Mouse (Mus musculus) midbrain, embryonic 16.5 days (tissue): ENCODE results near the gene B3galt5. TPM values are rescaled to one million over a fixed set of nuclear protein-coding genes. Genes with fewer than 3 reads are reported as not detected.

Experiments used
- ATAC-seq: fragments of 200-750 bp; cut with Nextera tagmentation; 2 replicates; pipeline ENCODE4 v1.8.0; 2017; ENCODE audit warnings: moderate TSS enrichment
- H3K27ac ChIP-seq: fragments of 300-500 bp; sonication (generic); 2 replicates; pipeline ENCODE4 v1.5.1; 2014; ENCODE audit warnings: mild to moderate bottlenecking, low read length, mixed read lengths
- H3K27me3 ChIP-seq: fragments of 300-500 bp; sonication (generic); 2 replicates; pipeline ENCODE4 v1.6.1; 2014; ENCODE audit warnings: low read depth, low read length, mixed read lengths; ENCODE audit not compliant: control insufficient read depth, insufficient read depth
- H3K36me3 ChIP-seq: fragments of 300-500 bp; sonication (generic); 2 replicates; pipeline ENCODE4 v1.6.1; 2014; ENCODE audit warnings: mild to moderate bottlenecking, low read length, moderate library complexity, mixed read lengths; ENCODE audit not compliant: control insufficient read depth, insufficient read depth
- H3K4me1 ChIP-seq: fragments of 300-500 bp; sonication (generic); 2 replicates; pipeline ENCODE4 v1.6.1; 2014; ENCODE audit warnings: mild to moderate bottlenecking, low read length, mixed read lengths; ENCODE audit not compliant: control insufficient read depth, insufficient read depth
- H3K4me2 ChIP-seq: fragments of 300-500 bp; sonication (generic); 2 replicates; pipeline ENCODE4 v1.6.1; 2014; ENCODE audit warnings: mild to moderate bottlenecking, low read length, mixed read lengths
- H3K4me3 ChIP-seq: fragments of 300-500 bp; sonication (generic); 2 replicates; pipeline ENCODE4 v1.5.1; 2014; ENCODE audit warnings: low read depth, mild to moderate bottlenecking, low read length, moderate library complexity, mixed read lengths
- H3K9ac ChIP-seq: fragments of 300-500 bp; sonication (generic); 2 replicates; pipeline ENCODE4 v1.6.1; 2014; ENCODE audit warnings: low read depth, low read length, mixed read lengths
- H3K9me3 ChIP-seq: fragments of 300-500 bp; sonication (generic); replicated peaks from 2 replicates; pipeline ENCODE4 v1.6.1; 2014; ENCODE audit warnings: mild to moderate bottlenecking, low read length, mixed read lengths; ENCODE audit not compliant: control insufficient read depth, poor library complexity, severe bottlenecking
- WGBS: fragments of 180-500 bp; shearing (Covaris S2); extraction: QIAGEN DNeasy Blood & Tissue Kit; methylation state at CpG from one replicate; pipeline ENCODE4 v1.1.7; 2014; 5-methylcytosine and 5-hydroxymethylcytosine counted together
- polyA plus RNA-seq: library from polyadenylated mRNA; unstranded; fragments of >200 nt; fragmentation: Nextera tagmentation; extraction: Ambion mirVana; gene quantifications from 2 replicates; pipeline ENCODE4 v1.2.1, GENCODE M21; 2015

Gene B3galt5
- polyA plus RNA-seq, 1 experiment from 2014 or later: 4.8 TPM

GRCm38 (mm10) chr16:96364870-96365269, 129.3 kb downstream of the B3galt5 start:
- Histone ChIP-seq H3K27ac (no peak overlapping the region), H3K36me3 (no peaks in the 10 kb centered on the region), H3K9me3 (no peaks in the 10 kb centered on the region), H3K9ac (no peak overlapping the region), H3K4me3 (no peak overlapping the region), H3K4me1 (no peaks in the 10 kb centered on the region), H3K4me2 (no peak overlapping the region), H3K27me3 (no peaks in the 10 kb centered on the region)
- no peak for ATAC-seq
- 82% methylated on average over 11 of the region's 11 CpGs for WGBS

Other genes starting within 250 kb of the B3galt5 start
- 61.6 and 68.3 TPM in 2 replicates for gene Psmg1, start 244.8 kb upstream of the B3galt5 start, polyA plus RNA-seq
- gene Brwd1, start 153.3 kb upstream of the B3galt5 start, polyA plus RNA-seq: 264 and 288 TPM in 2 replicates
- 304 and 377 TPM in 2 replicates for gene Hmgn1, start 108.1 kb upstream of the B3galt5 start, polyA plus RNA-seq
- 242 and 245 TPM in 2 replicates for gene Wrb, start 90.4 kb upstream of the B3galt5 start, polyA plus RNA-seq
- 1.7 and 2.4 TPM in 2 replicates for gene Lca5l, start 43.5 kb upstream of the B3galt5 start, polyA plus RNA-seq
- 1.5 and 2.3 TPM in 2 replicates for gene Sh3bgr, start 35.4 kb upstream of the B3galt5 start, polyA plus RNA-seq
- gene Itgb2l, start 207.8 kb downstream of the B3galt5 start, polyA plus RNA-seq: not detected in 2 replicates
- 435 and 514 TPM in 2 replicates for gene Pcp4, start 231.8 kb downstream of the B3galt5 start, polyA plus RNA-seq